Mouse (Mus musculus) CD4-positive naive resting alpha-beta T cell, adult 76 days (primary cell): Measurements from ENCODE around the gene Iqub. TPM values are rescaled to one million over a fixed set of nuclear protein-coding genes. Genes with fewer than 3 reads are reported as not detected.

Experiments used
- total RNA-seq: library from RNA; stranded (reverse); gene quantifications from one replicate; pipeline ENCODE4 v1.2.4, GENCODE M21; 2023

Gene Iqub
- not detected for total RNA-seq

DNA sequence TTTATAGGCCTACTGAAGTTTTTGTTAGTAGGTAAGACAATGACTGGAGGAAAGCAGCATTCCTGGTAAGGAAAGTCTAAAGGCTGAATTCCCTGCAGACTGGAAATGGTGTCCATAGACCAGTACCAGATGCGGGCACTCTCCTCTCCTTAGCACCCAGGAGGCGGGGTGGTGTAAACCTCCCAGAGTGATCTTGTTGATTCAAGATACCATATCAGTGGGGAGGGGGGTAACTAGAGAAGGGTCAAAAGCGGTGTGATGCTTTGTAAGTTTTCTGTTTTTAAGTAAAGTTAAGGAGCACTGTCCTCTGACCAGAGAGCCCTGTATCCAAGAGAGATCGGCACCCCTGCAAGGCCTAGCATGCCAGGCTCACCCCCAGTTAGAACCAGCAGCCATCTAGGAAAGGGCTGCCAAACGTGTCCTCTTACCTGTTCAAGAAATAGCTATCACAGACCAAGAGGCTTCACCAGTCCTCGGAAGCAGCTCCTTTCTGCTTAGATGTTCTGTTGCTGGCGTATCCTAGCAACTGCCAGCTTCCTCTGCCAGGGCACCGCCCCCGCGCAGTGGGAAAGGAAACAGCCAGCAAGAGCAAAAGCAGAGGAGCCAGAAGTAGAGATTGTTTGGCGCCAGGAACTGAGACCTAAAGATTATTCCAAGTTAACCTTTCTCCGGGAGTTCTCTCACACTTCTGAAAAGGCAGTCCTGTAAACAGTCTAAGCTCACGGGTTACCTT lies at the start of gene Iqub:
Gene Iqub (minus strand): TSS at position 516 of the 733 bp plus-strand sequence.

DNA sequence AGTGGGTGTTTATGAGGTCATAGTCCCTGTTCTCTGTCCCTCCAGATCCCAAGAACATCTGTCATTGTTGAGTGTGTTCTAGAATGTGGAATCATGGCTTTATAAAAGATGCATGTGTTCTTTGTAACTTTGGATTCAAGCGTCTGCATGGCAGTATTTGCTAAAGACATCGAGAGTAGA lies 13.1 kb upstream of the Iqub start, which contains the start of gene Asb15:
Gene Asb15 (plus strand): TSS at position 81 of the 180 bp plus-strand sequence.

DNA sequence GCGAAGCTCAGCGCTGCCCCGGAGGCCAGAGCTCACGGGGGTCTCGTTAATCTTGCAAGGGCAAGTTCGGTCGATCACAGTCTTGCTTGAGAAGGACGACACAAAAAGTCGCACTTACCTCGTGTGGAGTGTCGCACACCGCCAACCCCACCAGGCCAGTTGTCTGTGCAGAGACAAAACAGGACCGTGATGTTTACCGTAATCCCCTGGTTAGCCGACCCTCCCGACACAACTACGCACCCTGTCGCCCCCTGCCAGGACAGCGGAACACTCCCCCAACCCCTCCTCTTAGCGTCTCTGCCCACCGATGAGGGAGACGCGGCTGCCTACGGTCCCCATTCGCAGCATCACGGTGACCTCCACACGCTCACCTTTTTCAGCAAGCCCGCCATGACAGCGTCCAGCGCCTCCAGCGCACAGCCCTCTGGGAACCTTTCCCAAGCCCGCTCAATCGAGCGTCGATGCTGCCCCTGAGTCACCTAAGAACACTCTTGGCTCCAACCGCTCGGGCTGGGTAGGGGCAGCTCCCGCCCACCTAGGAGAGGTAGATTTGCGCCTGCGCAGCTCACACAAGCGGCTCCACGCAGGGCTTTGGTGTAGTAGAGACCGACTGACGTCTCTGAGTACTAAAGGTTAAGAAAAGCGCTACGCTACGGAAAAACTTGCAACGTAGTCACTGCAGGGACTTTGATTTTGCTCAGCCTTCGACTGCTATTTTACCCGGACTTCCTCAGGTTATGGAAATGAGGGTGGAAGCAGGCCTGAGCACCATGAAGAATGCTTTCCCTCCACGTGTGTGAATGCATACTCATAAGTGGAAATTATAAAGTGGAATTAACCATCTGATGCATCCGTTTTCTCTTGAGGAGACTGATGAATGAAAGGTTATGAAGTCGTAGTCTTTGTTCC lies 12.5 kb upstream of the Iqub start, which contains the start of gene Ndufa5:
Gene Ndufa5 (minus strand): TSS at position 859 of the 909 bp plus-strand sequence.

Other genes with a start within 250 kb of the Iqub start
- 56.0 TPM for gene Ndufa5, start 12.9 kb upstream of the Iqub start, total RNA-seq
- gene Asb15, start 13.1 kb upstream of the Iqub start, total RNA-seq: not detected
- gene Lmod2, start 82.7 kb upstream of the Iqub start, total RNA-seq: not detected
- 54.6 TPM for gene Wasl, start 149.9 kb upstream of the Iqub start, total RNA-seq
- gene Hyal6, start 218.2 kb upstream of the Iqub start, total RNA-seq: not detected
- not detected for gene Hyal4, start 233.3 kb upstream of the Iqub start, total RNA-seq